Mouse (Mus musculus) T-helper 17 cell (primary cell): ENCODE results near the gene Fbxo48.

Experiments
- in situ Hi-C, 2 experiments: fragments of 300-600 bp; cut with MboI, MseI; formaldehyde crosslinking; loops; 1 replicate in 1 of 2; 2 replicates in 1 of 2; pipeline ENCODE4 v1.15.1; 2025; ENCODE audit warnings: high pct_unique_total_duplicates in 2 of 2

Fbxo48 gene

GRCm38 (mm10) chr11:16969650-16970049 is 18.5 kb downstream of the Fbxo48 start:
- in situ Hi-C loops: no loop called here

- in situ Hi-C loops: no loop called here
Measured at GRCm38 (mm10) chr11:16972027-16972426, 20.9 kb downstream of the Fbxo48 start.

- in situ Hi-C loops: no loop called here
Measured at GRCm38 (mm10) chr11:16973086-16973485, 21.9 kb downstream of the Fbxo48 start.

DNA sequence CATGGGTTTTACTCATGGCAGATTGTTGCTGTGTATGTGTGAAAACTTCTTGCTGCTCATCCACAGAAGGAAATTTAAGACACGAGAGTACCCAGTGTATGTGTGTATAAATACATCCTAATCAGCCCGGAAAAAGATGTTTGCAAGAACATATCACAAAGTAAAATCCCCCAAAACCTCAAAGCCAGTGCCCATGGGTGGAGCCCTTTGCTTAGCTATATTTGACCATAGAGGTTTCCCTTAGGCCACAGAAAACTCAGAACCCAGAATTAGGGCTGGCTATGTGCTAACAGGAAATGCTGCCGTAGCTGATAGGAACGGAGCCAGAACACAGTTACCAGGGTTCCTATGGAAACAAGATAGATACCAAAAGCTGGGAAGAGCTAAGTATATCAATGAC is 25.8 kb downstream of the Fbxo48 start:
- in situ Hi-C loops: no loop called here

DNA sequence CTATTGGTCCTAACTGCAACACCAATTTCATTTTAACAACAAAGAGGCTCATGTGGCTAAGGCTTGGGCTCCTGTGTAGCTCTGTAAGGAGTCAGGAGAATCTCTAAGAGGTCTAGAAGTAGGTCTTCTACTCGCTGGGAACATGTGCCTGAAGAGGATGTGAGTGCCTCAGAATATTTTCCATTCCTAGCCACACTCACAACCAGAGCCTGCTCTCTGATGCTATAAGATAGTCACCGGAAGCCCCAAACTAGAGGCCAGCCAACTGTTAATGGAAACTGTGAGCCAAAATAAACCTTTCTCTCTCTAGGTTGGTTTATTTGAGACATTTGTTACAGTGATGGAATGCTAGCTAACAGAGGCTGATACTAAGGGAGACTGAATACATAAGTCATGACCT is 26.4 kb downstream of the Fbxo48 start:
- in situ Hi-C loops: no loop called here

GRCm38 (mm10) chr11:16978161-16978707 is 27.1 kb downstream of the Fbxo48 start:
- in situ Hi-C loops: no loop called here

DNA sequence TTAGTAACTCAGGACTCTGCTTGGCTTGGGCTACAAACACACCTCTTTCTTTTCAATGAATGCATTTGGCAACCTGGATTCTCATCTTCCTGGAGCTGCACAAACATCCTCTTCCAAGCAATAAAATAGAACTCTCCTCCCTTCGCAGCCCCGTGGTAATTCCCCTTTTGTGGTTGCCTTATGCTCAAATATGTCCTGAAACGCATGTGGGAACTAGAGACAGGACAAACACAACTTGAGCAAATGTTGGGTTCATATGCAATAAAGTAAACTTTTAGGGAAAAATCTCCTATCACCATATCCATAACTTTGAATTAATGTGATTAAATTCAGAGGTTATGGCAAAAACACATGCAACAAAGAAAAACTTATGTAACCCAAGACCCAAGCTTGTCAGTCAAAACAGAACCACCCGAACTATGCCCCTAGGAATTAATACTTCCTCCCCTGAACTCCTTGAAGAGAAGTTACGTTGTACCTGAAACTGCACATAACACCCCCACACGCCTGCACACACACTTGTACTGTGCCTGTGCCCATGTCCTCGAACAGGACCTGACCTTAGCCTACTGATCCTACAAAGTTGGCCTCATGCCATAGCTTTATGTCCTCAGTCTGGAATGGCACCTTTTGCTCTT is 35.5 kb downstream of the Fbxo48 start:
- in situ Hi-C loops: no loop called here

DNA sequence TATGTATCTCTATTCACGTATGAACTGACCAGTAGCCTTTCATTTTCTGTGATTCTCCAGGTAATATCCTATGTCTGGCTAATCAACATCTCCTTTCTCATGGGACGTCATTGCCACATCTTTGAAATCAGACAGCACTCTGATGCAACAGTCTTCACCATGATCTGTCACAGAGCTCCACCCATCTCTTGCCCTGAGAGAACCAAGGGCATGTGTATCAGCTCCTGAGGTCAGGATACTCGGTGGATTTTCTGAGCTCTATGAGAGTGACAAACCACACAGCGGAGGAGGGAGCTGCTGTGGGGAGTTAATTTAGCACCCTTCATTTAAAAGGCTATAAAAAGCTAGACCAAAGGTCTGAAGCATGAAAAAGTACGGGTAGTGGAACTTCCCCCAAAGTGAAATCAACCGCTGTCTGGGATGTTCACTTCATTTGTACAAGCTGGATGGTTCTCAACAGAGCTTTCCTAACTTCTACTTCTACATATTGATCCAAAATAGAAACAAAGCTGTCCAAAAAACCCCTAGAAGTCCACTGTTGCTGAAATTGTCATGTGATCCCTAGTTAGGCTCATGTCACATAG is 36.7 kb downstream of the Fbxo48 start:
- in situ Hi-C loops: no loop called here

- in situ Hi-C loops: no loop called here
Measured at GRCm38 (mm10) chr11:16989885-16990284, 38.7 kb downstream of the Fbxo48 start.

- in situ Hi-C loops: no loop called here
Measured at GRCm38 (mm10) chr11:16992880-16993279, 41.7 kb downstream of the Fbxo48 start.

DNA sequence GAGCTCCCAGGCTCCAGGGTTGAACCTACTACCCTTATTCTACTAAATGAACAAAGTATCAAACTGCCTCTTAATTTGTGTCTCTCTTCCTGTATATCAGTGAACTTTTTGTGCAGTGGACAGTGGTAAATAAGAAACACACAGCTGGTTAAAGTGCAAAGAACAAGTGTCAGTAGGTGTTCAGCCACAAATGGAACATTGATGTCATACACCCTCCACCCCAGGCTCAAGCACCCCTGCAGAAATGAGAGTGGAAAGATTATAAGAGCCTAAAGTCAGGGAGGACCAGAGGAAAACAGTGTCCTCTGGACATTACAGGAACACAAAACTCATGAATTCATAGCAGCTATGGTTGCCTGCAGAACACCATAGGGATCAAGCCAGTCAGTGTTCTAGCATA is 45.6 kb downstream of the Fbxo48 start:
- in situ Hi-C loops: no loop called here

DNA sequence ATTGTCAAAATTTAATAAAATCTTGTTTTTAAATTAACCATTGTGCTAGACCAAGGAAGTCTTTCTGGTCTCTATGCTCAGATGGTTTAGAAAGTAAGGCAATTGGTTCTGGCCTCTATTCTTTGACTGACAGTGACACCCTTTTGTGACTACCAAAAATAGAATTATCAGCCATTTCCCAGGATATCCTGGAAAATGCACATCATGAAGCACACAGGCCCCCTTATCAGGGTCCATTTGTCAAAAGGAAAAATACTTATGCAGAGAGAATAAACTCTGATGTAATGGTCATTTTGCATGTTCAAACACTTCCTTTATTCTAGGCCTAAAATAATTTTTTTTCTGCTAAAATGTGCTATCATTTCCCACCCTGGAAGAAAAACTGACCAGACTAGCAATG is 46.3 kb downstream of the Fbxo48 start:
- in situ Hi-C loops: no loop called here

GRCm38 (mm10) chr11:16999387-16999786 is 48.2 kb downstream of the Fbxo48 start:
- in situ Hi-C loops: no loop called here

DNA sequence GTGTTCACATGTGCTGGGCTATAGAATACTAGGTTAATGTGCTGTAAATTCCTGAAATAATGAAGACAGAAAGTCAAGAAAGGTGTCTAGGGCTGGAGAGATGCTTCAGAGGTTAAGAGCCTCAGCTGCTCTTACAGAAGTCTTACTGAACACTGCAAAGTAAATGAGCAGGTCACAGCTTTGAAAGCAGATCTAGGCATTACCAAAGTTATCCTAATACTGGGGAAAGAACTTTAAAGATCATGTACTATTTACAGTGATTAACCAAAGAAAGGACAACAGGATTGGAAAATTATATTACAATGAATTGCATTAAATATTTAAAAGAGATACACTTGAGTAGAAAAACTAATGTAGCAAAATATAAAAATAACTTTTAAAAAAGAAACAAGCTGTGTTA is 48.8 kb downstream of the Fbxo48 start:
- in situ Hi-C loops: loop anchor here (5.0 to 25.0 kb wide), 3 partner anchors 48 to 962 kb away; partner anchors contain the start of genes Etaa1 (in 1 of the 2) and Fbxo48 (in 1 of the 2)

GRCm38 (mm10) chr11:17000353-17001334 is 49.5 kb downstream of the Fbxo48 start:
- in situ Hi-C loops: loop anchor here (5.0 to 25.0 kb wide), 3 partner anchors 48 to 962 kb away; partner anchors contain the start of genes Etaa1 (in 1 of the 2) and Fbxo48 (in 1 of the 2)

DNA sequence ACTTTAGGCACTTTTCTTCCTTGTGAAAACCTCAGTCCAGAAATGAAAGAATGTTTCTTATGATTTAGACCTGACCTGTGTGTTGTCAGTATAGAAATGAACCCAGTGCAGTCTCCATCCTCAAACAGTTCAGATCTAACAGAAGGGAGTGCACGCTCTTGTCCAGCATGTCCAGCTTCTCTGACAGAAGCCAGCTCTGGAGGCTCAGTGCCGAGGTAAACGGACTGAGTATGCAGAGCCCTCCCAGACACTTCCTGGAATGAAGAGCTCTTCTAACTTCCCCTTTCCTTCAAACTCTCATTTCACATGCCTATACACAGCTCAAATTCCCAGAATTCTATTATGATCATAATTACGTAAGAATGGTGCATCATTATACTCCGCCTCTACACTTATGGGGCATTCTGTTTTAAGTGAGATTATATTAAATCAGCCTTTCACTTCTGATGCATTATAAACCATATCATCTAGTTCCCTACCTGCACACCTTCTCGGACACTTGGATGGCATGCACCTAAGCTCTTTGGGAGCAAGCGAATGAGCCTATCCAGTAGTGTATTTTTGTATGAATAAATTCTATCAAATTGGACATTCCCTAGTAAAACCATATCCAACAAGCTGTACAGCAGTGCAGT is 51.7 kb downstream of the Fbxo48 start:
- in situ Hi-C loops: loop anchor here (5.0 to 25.0 kb wide), 3 partner anchors 51 to 959 kb away; partner anchors contain the start of genes Etaa1 (in 1 of the 2) and Fbxo48 (in 1 of the 2)

DNA sequence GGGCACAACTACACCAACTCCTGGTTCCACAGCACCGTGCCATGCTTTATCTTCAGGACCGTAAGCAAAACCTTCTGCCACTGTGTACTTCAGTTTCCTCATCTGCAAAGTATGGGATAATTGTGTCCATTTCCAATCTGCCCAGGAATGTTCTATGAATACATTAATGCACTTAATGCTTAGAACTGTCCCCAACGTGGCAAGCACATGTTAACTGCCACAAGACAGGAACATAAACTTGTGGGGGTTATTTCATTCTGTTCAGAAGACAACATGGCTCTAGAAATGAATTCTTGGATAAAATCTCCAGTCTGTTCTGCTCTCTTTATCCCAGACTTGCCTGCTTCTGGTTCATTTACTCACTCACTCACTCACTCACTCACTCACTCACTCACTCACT is 52.6 kb downstream of the Fbxo48 start:
- in situ Hi-C loops: loop anchor here (5.0 to 25.0 kb wide), 3 partner anchors 51 to 959 kb away; partner anchors contain the start of genes Etaa1 (in 1 of the 2) and Fbxo48 (in 1 of the 2)
